Comparison of ENCODE assay signal across 8 mouse cellular contexts in genomic region chr10:118765544-118766441, GRCm38 (mm10).
DNase-seq lines count a peak whose midpoint lies in the region; ATAC-seq lines count a peak whose summit lies in the region.

No protein-coding gene starts in this region.

- no peak for DNase-seq in cerebellum, postnatal 14 days
- peak; percentile 24 for DNase-seq in liver
- DNase-seq in right cerebral cortex, postnatal 4 days: no peak
- no peak for DNase-seq in adrenal gland, adult (ENCODE audit: inconsistent age in 2 of 2, low spot score in 1 of 2)
- no peak for DNase-seq in left cerebral cortex, adult 9 months (ENCODE audit: low spot score in 2 of 2)

- H3K4me2 ChIP-seq in heart, embryonic 16.5 days (ENCODE audit: low read depth, low read length): no peak overlapping the region
- no peak overlapping the region for H3K4me2 ChIP-seq in stomach, embryonic 14.5 days (replicated peaks; ENCODE audit: low read depth, low read length)

- peak overlapping the region; percentile 47; the same call in 1 of the 2 replicates for H3K27ac ChIP-seq in heart, embryonic 16.5 days (ENCODE audit: low read length)
- H3K27ac ChIP-seq in stomach, embryonic 14.5 days (ENCODE audit: low read length): no peak overlapping the region

- H3K4me3 ChIP-seq in heart, embryonic 16.5 days (ENCODE audit: low read length): no peak overlapping the region
- H3K4me3 ChIP-seq in stomach, embryonic 14.5 days (ENCODE audit: low read depth, low read length): no peak overlapping the region

- H3K9ac ChIP-seq in heart, embryonic 16.5 days (ENCODE audit: low read length): peak overlapping the region; percentile 13
- no peak overlapping the region for H3K9ac ChIP-seq in stomach, embryonic 14.5 days (replicated peaks; ENCODE audit: low read depth, low read length)

- 34% methylated on average over 14 of the region's 14 CpGs for WGBS in heart, embryonic 16.5 days
- 36% methylated on average over 14 of the region's 14 CpGs for WGBS in stomach, embryonic 14.5 days

- H3K4me1 ChIP-seq in heart, embryonic 16.5 days (ENCODE audit: control insufficient read depth, insufficient read depth, low read length): peaks cover 21% of the 10 kb centered on the region
- 0 out of 2 replicates have a peak, but pooled peaks cover 5% of the 10 kb centered on the region for H3K4me1 ChIP-seq in stomach, embryonic 14.5 days (ENCODE audit: control insufficient read depth, insufficient read depth, low read length)

- H3K27me3 ChIP-seq in heart, embryonic 16.5 days (ENCODE audit: control insufficient read depth, insufficient read depth, low read length): no peaks in the 10 kb centered on the region
- no peaks in the 10 kb centered on the region for H3K27me3 ChIP-seq in stomach, embryonic 14.5 days (ENCODE audit: control insufficient read depth, insufficient read depth, low read length)

- H3K36me3 ChIP-seq in heart, embryonic 16.5 days (ENCODE audit: control insufficient read depth, insufficient read depth): no peaks in the 10 kb centered on the region
- no peaks in the 10 kb centered on the region for H3K36me3 ChIP-seq in stomach, embryonic 14.5 days (ENCODE audit: control insufficient read depth, insufficient read depth, low read length)

- 0 out of 2 replicates have a peak, but pooled peaks have one; percentile 7 for ATAC-seq in cerebellum, adult (ENCODE audit: insufficient number of reproducible peaks, low FRiP score, low TSS enrichment)
- ATAC-seq in heart, embryonic 16.5 days (replicated peaks; ENCODE audit: extremely low read depth, insufficient read depth, low FRiP score): no peak
- 0 out of 2 replicates have a peak, but pooled peaks have one; percentile 37 for ATAC-seq in stomach, embryonic 14.5 days (ENCODE audit: insufficient number of reproducible peaks, insufficient read depth, low FRiP score, low read depth)

- no peaks in the 10 kb centered on the region for H3K9me3 ChIP-seq in heart, embryonic 16.5 days (replicated peaks; ENCODE audit: control insufficient read depth, low read length)
- H3K9me3 ChIP-seq in stomach, embryonic 14.5 days (ENCODE audit: control insufficient read depth, low read depth, low read length): no peaks in the 10 kb centered on the region
